Mouse (Mus musculus) ES-Bruce4 (cell line): ENCODE measurements around the gene Acoxl.

Experiments used
- CTCF ChIP-seq: IDR thresholded peaks from one replicate; pipeline ENCODE4 v1.8.1; 2011; ENCODE audit warnings: low read depth, low read length
- EP300 ChIP-seq: IDR thresholded peaks from 2 replicates; pipeline ENCODE4 v1.6.1; 2011; ENCODE audit warnings: low read depth, low read length; ENCODE audit not compliant: insufficient read depth
- POLR2A ChIP-seq: IDR thresholded peaks from one replicate; pipeline ENCODE4 v1.8.1; 2011; ENCODE audit warnings: low read length; ENCODE audit not compliant: insufficient read depth

DNA sequence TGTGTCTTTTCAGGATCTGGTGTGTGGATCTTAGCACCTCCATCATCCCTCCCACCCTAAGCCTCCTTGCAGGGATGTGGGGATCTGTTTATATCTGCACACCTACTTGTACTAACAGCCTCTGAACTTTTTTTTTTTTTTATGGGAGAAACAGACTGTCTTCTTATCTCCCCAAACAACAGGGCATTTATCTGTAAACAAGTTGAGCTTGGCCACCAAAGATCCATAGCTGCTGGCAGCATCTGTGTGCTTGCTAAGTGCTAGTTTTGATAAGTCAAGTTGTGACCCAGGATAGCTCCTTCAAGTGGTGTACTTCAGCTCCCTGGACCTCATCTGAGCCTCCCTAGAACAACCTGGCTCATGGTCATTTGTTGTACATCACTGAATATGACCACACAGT, 305.3 kb downstream of the Acoxl start:
- TF ChIP-seq CTCF (no peak), POLR2A (no peak), EP300 (no peak)
